Mouse (Mus musculus) bone marrow, adult 2 months (tissue): ENCODE results near the gene Vwa3a. TPM values are rescaled to one million over a fixed set of nuclear protein-coding genes. Genes with fewer than 3 reads are reported as not detected.
"Not testable (repeated sequence)": the region's sequence is repeated elsewhere in the genome, so short reads cannot be mapped to it uniquely, and the experiment has no call there.

ENCODE experiments used
- H3K27ac ChIP-seq: fragments of 200-500 bp; 2 replicates; pipeline ENCODE4 v1.5.1; 2012; ENCODE audit warnings: low read depth, mild to moderate bottlenecking, control low read depth, inconsistent platforms, low read length; ENCODE audit not compliant: control insufficient read depth, poor library complexity, insufficient read depth
- H3K4me1 ChIP-seq: fragments of 200-500 bp; 2 replicates; pipeline ENCODE4 v1.6.1; 2011; ENCODE audit warnings: low read length; ENCODE audit not compliant: control insufficient read depth, insufficient read depth
- H3K4me3 ChIP-seq: fragments of 200-500 bp; replicated peaks from 2 replicates; pipeline ENCODE3; 2011; ENCODE audit warnings: mild to moderate bottlenecking, low read depth, low read length, control low read depth; ENCODE audit not compliant: control insufficient read depth
- CTCF ChIP-seq: fragments of 200-500 bp; IDR thresholded peaks from 2 replicates; pipeline ENCODE4 v1.5.1; 2011; ENCODE audit warnings: low read length, control low read depth; ENCODE audit not compliant: control insufficient read depth, insufficient read depth
- POLR2A ChIP-seq: fragments of 200-500 bp; IDR thresholded peaks from 2 replicates; pipeline ENCODE4 v1.6.1; 2011; ENCODE audit warnings: low read depth, mild to moderate bottlenecking, control low read depth, low read length, borderline replicate concordance; ENCODE audit not compliant: control insufficient read depth
- WGBS: fragments of 180-500 bp; shearing (Covaris S2); methylation state at CpG from one replicate; pipeline ENCODE4 v1.1.7; 2018; 5-methylcytosine and 5-hydroxymethylcytosine counted together
- polyA plus RNA-seq: library from polyadenylated mRNA; stranded (reverse); fragments of >200 nt; gene quantifications from 2 replicates; pipeline ENCODE4 v1.2.4, GENCODE M21; 2011; ENCODE audit warnings: low replicate concordance; ENCODE audit not compliant: missing spikeins, insufficient read depth, insufficient read length

Vwa3a gene
- polyA plus RNA-seq, 1 experiment, result not detected

DNA sequence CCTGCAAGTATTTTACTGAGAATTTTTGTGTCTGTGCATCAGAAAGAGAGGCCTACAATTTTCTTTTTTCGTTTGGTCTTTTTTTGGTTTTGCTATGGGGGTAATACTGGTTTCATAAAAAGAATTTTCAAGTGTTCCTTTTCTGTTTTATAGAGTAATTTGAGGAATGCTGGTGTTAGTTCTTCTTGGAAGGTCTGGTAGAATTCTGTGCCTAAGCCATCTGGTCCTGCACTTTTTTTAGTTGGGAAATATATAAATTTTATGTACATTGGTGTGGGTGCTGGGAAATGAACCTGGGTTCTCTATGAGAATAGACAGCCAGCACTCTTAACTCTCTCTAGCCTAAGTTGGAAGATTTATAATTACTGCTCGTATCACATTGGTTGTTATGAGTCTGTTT is 27.0 kb upstream of the Vwa3a start:
- 79% methylated on average over 2 of the region's 2 CpGs for WGBS
- no peak for TF ChIP-seq CTCF
- TF ChIP-seq POLR2A, result no peak
- Histone ChIP-seq H3K4me3 (no peak overlapping the region), H3K4me1 (no peaks in the 10 kb centered on the region), H3K27ac (no peak overlapping the region)

DNA sequence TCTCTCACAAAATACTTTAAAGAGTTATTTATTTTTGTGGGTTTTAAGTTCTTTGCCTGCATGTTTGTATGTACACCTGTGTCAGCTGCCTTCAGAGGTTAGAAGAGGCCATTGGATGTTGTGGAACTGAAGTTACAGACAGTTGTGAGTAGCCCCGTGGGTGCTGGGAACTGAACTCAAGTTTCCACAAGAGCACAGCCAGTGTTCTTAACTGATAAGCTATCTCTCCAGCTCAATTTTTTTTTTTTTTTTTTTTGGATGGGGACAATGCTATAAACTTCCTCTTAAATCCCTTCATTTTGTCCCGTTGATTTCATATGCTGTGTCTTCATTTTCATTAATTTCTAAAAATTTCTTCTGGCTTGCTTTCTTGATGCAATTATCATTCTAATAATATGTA is 25.9 kb upstream of the Vwa3a start:
- WGBS, result 66% methylated on average over 2 of the region's 2 CpGs
- no peak overlapping the region for H3K27ac ChIP-seq
- H3K4me1 ChIP-seq, result no peaks in the 10 kb centered on the region
- TF ChIP-seq POLR2A (no peak), CTCF (no peak)
- no peak overlapping the region for H3K4me3 ChIP-seq

- H3K4me1 ChIP-seq, H3K27ac ChIP-seq, H3K4me3 ChIP-seq: not testable (repeated sequence)
- WGBS, result 89% methylated on average over 11 of the region's 11 CpGs
Observed at GRCm38 (mm10) chr7:120713951-120714350, 25.2 kb upstream of the Vwa3a start.

DNA sequence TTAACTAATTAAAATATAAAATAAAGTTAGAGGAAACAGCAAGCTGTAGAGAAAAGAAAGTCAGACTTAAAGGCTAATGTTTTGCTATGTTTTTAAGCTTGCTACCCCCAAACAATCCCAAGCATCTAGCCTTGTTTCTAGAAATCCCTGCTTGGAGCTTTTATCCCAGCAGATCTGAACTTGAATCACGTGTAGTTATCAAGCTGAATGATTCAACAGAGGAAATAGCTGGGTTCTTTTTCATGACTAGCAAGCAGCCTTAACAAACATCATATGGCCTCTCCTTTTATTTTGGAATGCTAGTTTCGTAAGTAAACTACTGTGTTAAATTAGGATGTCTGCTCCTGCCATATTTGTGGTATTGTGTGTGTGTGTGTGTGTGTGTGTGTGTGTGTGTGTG is 21.9 kb upstream of the Vwa3a start:
- TF ChIP-seq CTCF (no peak), POLR2A (no peak)
- Histone ChIP-seq H3K4me3 (no peak overlapping the region), H3K4me1 (no peaks in the 10 kb centered on the region), H3K27ac (no peak overlapping the region)
- WGBS, result 75% methylated on average over 2 of the region's 2 CpGs

GRCm38 (mm10) chr7:120721051-120721450 is 18.1 kb upstream of the Vwa3a start:
- H3K4me1 ChIP-seq, result no peaks in the 10 kb centered on the region
- WGBS, result 80% methylated on average over 5 of the region's 5 CpGs
- H3K27ac ChIP-seq, result no peak overlapping the region
- TF ChIP-seq POLR2A (no peak), CTCF (no peak)
- no peak overlapping the region for H3K4me3 ChIP-seq

DNA sequence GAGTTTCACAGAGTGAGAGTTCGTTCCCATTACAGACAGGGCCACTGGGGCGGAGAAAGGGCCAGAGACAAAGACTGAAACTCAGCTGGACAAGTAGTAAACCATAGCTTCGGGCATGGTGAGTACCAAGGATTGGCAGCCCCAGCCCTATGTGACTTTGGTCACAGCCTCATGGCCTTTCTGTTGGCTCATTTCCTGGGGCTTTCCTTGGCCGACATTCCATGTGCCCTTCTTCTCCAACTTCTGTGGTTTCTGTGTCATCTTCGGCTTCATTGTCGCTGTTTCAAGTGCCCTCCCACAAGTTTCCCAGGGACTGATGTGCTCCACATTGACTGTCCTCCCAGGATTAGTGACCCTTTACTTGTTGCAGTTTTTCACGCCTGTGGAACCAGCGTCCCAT is 17.7 kb upstream of the Vwa3a start:
- Histone ChIP-seq H3K4me3 (no peak overlapping the region), H3K27ac (no peak overlapping the region), H3K4me1 (no peaks in the 10 kb centered on the region)
- TF ChIP-seq POLR2A (no peak), CTCF (no peak)
- 82% methylated on average over 8 of the region's 8 CpGs for WGBS

DNA sequence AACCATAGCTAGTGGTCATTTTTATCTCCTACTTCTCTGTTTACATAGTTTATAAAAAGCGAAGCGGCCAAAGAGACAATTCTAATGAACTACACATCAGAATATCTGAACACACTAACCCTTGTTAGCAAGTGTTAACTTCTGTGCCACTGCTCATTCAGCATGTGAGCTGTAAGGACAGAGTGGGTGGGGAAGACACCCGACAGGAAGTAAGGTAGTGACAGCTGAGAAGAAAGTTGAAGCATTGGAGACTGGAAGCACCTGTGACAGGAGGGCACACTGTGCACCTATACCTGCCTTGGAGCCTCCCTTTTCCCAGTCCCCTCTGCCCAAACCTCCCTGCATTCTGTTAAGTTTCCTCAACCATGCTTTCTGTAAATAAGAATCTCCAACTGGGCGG is 17.1 kb upstream of the Vwa3a start:
- H3K4me1 ChIP-seq, result no peaks in the 10 kb centered on the region
- TF ChIP-seq CTCF (no peak), POLR2A (no peak)
- no peak overlapping the region for H3K27ac ChIP-seq
- H3K4me3 ChIP-seq, result no peak overlapping the region
- WGBS, result 88% methylated on average over 4 of the region's 4 CpGs

- WGBS, result 89% methylated on average over 8 of the region's 8 CpGs
- Histone ChIP-seq H3K4me3 (no peak overlapping the region), H3K27ac (no peak overlapping the region), H3K4me1 (no peaks in the 10 kb centered on the region; the same call in 1 of the 2 replicates)
- no peak for TF ChIP-seq POLR2A
- TF ChIP-seq CTCF, result no peak
Observed at GRCm38 (mm10) chr7:120722839-120723278, 16.3 kb upstream of the Vwa3a start.

DNA sequence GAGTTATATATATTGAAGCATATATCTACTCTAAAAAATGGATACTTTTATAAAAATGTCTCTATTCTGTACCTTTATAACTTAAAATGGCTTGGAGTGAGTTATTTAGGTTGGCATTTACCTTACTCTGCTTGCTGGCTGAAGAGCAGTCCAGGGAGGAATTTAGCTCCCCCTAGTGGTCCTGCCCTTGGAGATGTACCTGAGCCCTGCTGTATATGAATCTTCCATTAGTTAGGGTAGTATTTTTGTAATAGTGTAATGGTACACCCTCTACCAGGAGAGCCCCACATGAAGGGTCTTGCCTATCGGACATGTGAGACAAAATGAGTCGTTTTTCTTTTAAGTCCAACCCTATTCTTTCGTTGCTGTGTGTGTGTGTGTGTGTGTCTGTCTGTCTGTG is 11.5 kb upstream of the Vwa3a start:
- Histone ChIP-seq H3K27ac (no peak overlapping the region), H3K4me1 (no peaks in the 10 kb centered on the region; the same call in 1 of the 2 replicates), H3K4me3 (no peak overlapping the region)
- TF ChIP-seq POLR2A (no peak), CTCF (peak; percentile 72)
- 74% methylated on average over 3 of the region's 3 CpGs for WGBS

DNA sequence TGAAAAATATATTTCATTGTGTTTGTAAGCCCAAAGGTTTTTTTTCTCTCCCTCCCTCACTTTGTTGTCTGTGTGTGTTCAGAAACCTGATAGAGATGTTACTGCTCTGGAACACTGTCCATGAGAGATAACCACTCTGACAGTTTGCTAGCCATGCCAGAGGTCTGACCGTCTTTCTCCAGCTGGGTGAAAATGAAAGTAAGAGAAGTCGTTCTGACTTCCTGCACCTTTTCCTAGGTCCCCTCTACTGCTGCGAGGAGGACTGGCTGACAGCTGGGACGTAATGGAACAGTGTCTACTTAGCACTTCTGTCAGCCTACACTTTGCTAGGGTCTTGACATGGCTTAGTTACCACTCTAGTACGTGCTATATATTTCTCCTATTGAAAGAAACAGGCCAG is 9.5 kb upstream of the Vwa3a start:
- H3K27ac ChIP-seq, result no peak overlapping the region
- H3K4me1 ChIP-seq, result no peaks in the 10 kb centered on the region; the same call in 1 of the 2 replicates
- WGBS, result 14% methylated on average over 5 of the region's 5 CpGs
- no peak for TF ChIP-seq POLR2A
- no peak for TF ChIP-seq CTCF
- H3K4me3 ChIP-seq, result peak overlapping the region; percentile 52
